Mouse (Mus musculus) frontal cortex, postnatal 10 days (tissue): ENCODE measurements at regions not wholly inside any gene's neighbourhood (a gene's known extent, or its start where the extent isn't known, plus 50 kb on each side); places are given as distances from the start of the nearest gene placed in this dataset.
A peak's percentile ranks its signal among the peaks of the same experiment; 100 is the strongest.
"Not testable (repeated sequence)": the region's sequence is repeated elsewhere in the genome, so short reads cannot be mapped to it uniquely, and the experiment has no call there.

Source experiments
- DNase-seq, 2 experiments: peaks; one replicate each; pipeline ENCODE4 v3.0.0; 2022; ENCODE audit warnings: low spot score in 2 of 2, mixed read lengths in 1 of 2

- DNase-seq: no peak
Observed at GRCm38 (mm10) chr1:141716953-141717352, 1471.0 kb downstream of the Kcnt2 start.

- no peak for DNase-seq
Observed at GRCm38 (mm10) chr1:141717510-141717909, 1471.6 kb downstream of the Kcnt2 start.

GRCm38 (mm10) chr1:141741299-141741698 lies 1495.3 kb downstream of the Kcnt2 start:
- no peak for DNase-seq

- DNase-seq: no peak
Observed at GRCm38 (mm10) chr1:141776059-141776458, 1530.1 kb downstream of the Kcnt2 start.

GRCm38 (mm10) chr1:141783367-141783766 lies 1537.4 kb downstream of the Kcnt2 start:
- DNase-seq: peak in 1 of 2 experiments; percentile 6

- DNase-seq: no peak
Observed at GRCm38 (mm10) chr1:141813315-141814158, 1567.6 kb downstream of the Kcnt2 start.

- DNase-seq: no peak
Observed at GRCm38 (mm10) chr1:141831444-141831843, 1585.5 kb downstream of the Kcnt2 start.

- no peak for DNase-seq
Observed at GRCm38 (mm10) chr1:141842547-141842946, 1596.6 kb downstream of the Kcnt2 start.

GRCm38 (mm10) chr1:141853841-141854240 lies 1607.9 kb downstream of the Kcnt2 start:
- not testable (repeated sequence) for DNase-seq

GRCm38 (mm10) chr1:141884356-141884755 lies 1638.4 kb downstream of the Kcnt2 start:
- DNase-seq: no peak

GRCm38 (mm10) chr1:141897924-141898455 lies 1652.0 kb downstream of the Kcnt2 start:
- DNase-seq: no peak

GRCm38 (mm10) chr1:141911714-141912398 lies 1665.9 kb downstream of the Kcnt2 start:
- DNase-seq: no peak

- no peak for DNase-seq
Observed at GRCm38 (mm10) chr1:141926194-141926593, 1680.2 kb downstream of the Kcnt2 start.

GRCm38 (mm10) chr1:141926804-141927203 lies 1680.8 kb downstream of the Kcnt2 start:
- no peak for DNase-seq

- no peak for DNase-seq
Observed at GRCm38 (mm10) chr1:141948055-141948454, 1692.4 kb upstream of the B3galt2 start.

- no peak for DNase-seq
Observed at GRCm38 (mm10) chr1:141954323-141954867, 1686.1 kb upstream of the B3galt2 start.

- DNase-seq: no peak
Observed at GRCm38 (mm10) chr1:141961743-141962142, 1678.7 kb upstream of the B3galt2 start.

- DNase-seq: no peak
Observed at GRCm38 (mm10) chr1:141968133-141968532, 1672.3 kb upstream of the B3galt2 start.

GRCm38 (mm10) chr1:141974329-141974728 lies 1666.1 kb upstream of the B3galt2 start:
- DNase-seq: no peak

GRCm38 (mm10) chr1:141999769-142000168 lies 1640.7 kb upstream of the B3galt2 start:
- no peak for DNase-seq

- no peak for DNase-seq
Observed at GRCm38 (mm10) chr1:142000335-142000734, 1640.1 kb upstream of the B3galt2 start.

GRCm38 (mm10) chr1:142006316-142006715 lies 1634.1 kb upstream of the B3galt2 start:
- DNase-seq: no peak
